ENCODE assay signal across 18 mouse cellular contexts in genomic region chr10:45366987-45367705, GRCm38 (mm10). TPM values are rescaled to one million over a fixed set of nuclear protein-coding genes. Genes with fewer than 3 reads are reported as not detected.
DNase-seq lines count a peak whose midpoint lies in the region; ATAC-seq and TF ChIP-seq lines count a peak whose summit lies in the region.
"Had no signal": no experiment of that assay in that cellular context is flagged by ENCODE, and none has a peak within 500 bp of the region (broad histone marks: within the 10 kb centered on the region; RNA-seq: fewer than 3 reads in every experiment).

No protein-coding gene starts in this region.

- no peaks in the 10 kb centered on the region for H3K9me3 ChIP-seq in forebrain, postnatal 0 days (ENCODE audit: low read length)
- no peaks in the 10 kb centered on the region for H3K9me3 ChIP-seq in forebrain, embryonic 16.5 days (ENCODE audit: control insufficient read depth, low read length)
- H3K9me3 ChIP-seq in ES-Bruce4 (replicated peaks; ENCODE audit: control insufficient read depth, insufficient read depth, low read length, poor library complexity, severe bottlenecking) = no peaks in the 10 kb centered on the region
- H3K9me3 ChIP-seq in midbrain, embryonic 12.5 days = no peaks in the 10 kb centered on the region
- H3K9me3 ChIP-seq: forebrain, embryonic 12.5 days had no signal

- no peak overlapping the region for H3K27ac ChIP-seq in forebrain, postnatal 0 days (ENCODE audit: low read depth, low read length)
- no peak overlapping the region for H3K27ac ChIP-seq in forebrain, embryonic 16.5 days (ENCODE audit: low read length)
- H3K27ac ChIP-seq in layer of hippocampus, adult 2 months = no peak overlapping the region
- H3K27ac ChIP-seq in ES-Bruce4 (ENCODE audit: insufficient read depth, low read length) = no peak overlapping the region
- H3K27ac ChIP-seq in midbrain, embryonic 12.5 days (replicated peaks) = 0 out of 2 replicates have a peak overlapping the region, but pooled peaks have one; percentile 15
- H3K27ac ChIP-seq: forebrain, embryonic 12.5 days had no signal

- no peak overlapping the region for H3K4me3 ChIP-seq in forebrain, postnatal 0 days (ENCODE audit: low read depth, low read length)
- H3K4me3 ChIP-seq in forebrain, embryonic 16.5 days (replicated peaks; ENCODE audit: low read length) = no peak overlapping the region
- H3K4me3 ChIP-seq in layer of hippocampus, adult 2 months = no peak overlapping the region
- no peak overlapping the region for H3K4me3 ChIP-seq in ES-Bruce4 (ENCODE audit: low read depth, low read length)
- H3K4me3 ChIP-seq in midbrain, embryonic 12.5 days = no peak overlapping the region
- H3K4me3 ChIP-seq: forebrain, embryonic 12.5 days had no signal

- H3K9ac ChIP-seq in forebrain, postnatal 0 days = no peak overlapping the region
- H3K9ac ChIP-seq in forebrain, embryonic 16.5 days (replicated peaks; ENCODE audit: low read depth, low read length) = no peak overlapping the region
- H3K9ac ChIP-seq in ES-Bruce4 (ENCODE audit: low read depth, poor library complexity, severe bottlenecking) = no peak overlapping the region
- H3K9ac ChIP-seq in midbrain, embryonic 12.5 days (replicated peaks) = no peak overlapping the region
- H3K9ac ChIP-seq: forebrain, embryonic 12.5 days had no signal

- no peak for TF ChIP-seq EP300 in ES-Bruce4 (IDR thresholded peaks at IDR 0.05; ENCODE audit: insufficient read depth, low read depth, low read length)

- no peaks in the 10 kb centered on the region for H3K36me3 ChIP-seq in forebrain, postnatal 0 days (ENCODE audit: insufficient read depth)
- H3K36me3 ChIP-seq in forebrain, embryonic 16.5 days (ENCODE audit: control insufficient read depth, insufficient read depth) = no peaks in the 10 kb centered on the region
- no peaks in the 10 kb centered on the region for H3K36me3 ChIP-seq in ES-Bruce4 (ENCODE audit: control insufficient read depth, insufficient read depth, low read length, poor library complexity, severe bottlenecking)
- no peaks in the 10 kb centered on the region for H3K36me3 ChIP-seq in midbrain, embryonic 12.5 days
- H3K36me3 ChIP-seq: forebrain, embryonic 12.5 days had no signal

- H3K4me2 ChIP-seq in forebrain, postnatal 0 days (ENCODE audit: low read depth) = no peak overlapping the region
- H3K4me2 ChIP-seq in forebrain, embryonic 16.5 days (ENCODE audit: low read length) = no peak overlapping the region
- no peak overlapping the region for H3K4me2 ChIP-seq in midbrain, embryonic 12.5 days (replicated peaks)
- H3K4me2 ChIP-seq: forebrain, embryonic 12.5 days had no signal

- H3K4me1 ChIP-seq in forebrain, postnatal 0 days (ENCODE audit: insufficient read depth) = no peaks in the 10 kb centered on the region
- peaks cover 8% of the 10 kb centered on the region for H3K4me1 ChIP-seq in forebrain, embryonic 16.5 days (replicated peaks; ENCODE audit: control insufficient read depth, insufficient read depth, low read length)
- no peaks in the 10 kb centered on the region for H3K4me1 ChIP-seq in ES-Bruce4 (ENCODE audit: control insufficient read depth, insufficient read depth, low read length)
- 0 out of 2 replicates have a peak, but pooled peaks cover 4% of the 10 kb centered on the region for H3K4me1 ChIP-seq in midbrain, embryonic 12.5 days

- 0 out of 2 replicates have a peak, but pooled peaks have one; percentile 23 for TF ChIP-seq CTCF in forebrain, postnatal 0 days (IDR thresholded peaks at IDR 0.05; ENCODE audit: low read depth)
- peak; percentile 33 for TF ChIP-seq CTCF in layer of hippocampus, adult 2 months (conservative IDR thresholded peaks at IDR 0.05)
- TF ChIP-seq CTCF in ES-Bruce4 (IDR thresholded peaks at IDR 0.05; ENCODE audit: low read depth, low read length) = peak; percentile 24

- 90% methylated on average over 17 of the region's 17 CpGs for WGBS in forebrain, postnatal 0 days
- 89% methylated on average over 17 of the region's 17 CpGs for WGBS in forebrain, embryonic 16.5 days
- 85% methylated on average over 17 of the region's 17 CpGs for WGBS in midbrain, embryonic 12.5 days

- no peaks in the 10 kb centered on the region for H3K27me3 ChIP-seq in forebrain, postnatal 0 days (ENCODE audit: insufficient read depth, low read length)
- no peaks in the 10 kb centered on the region for H3K27me3 ChIP-seq in forebrain, embryonic 16.5 days (replicated peaks; ENCODE audit: control insufficient read depth, insufficient read depth, low read length)
- H3K27me3 ChIP-seq in ES-Bruce4 (ENCODE audit: control insufficient read depth, insufficient read depth, low read length, poor library complexity, severe bottlenecking) = no peaks in the 10 kb centered on the region
- H3K27me3 ChIP-seq in midbrain, embryonic 12.5 days = no peaks in the 10 kb centered on the region
- H3K27me3 ChIP-seq: forebrain, embryonic 12.5 days had no signal

- no peak for ATAC-seq in forebrain, postnatal 0 days
- no peak for ATAC-seq in forebrain, embryonic 16.5 days
- ATAC-seq in midbrain, embryonic 12.5 days (ENCODE audit: low FRiP score, low read depth) = 0 out of 2 replicates have a peak, but pooled peaks have one; percentile 19
- ATAC-seq: Patski had no signal

- DNase-seq in forebrain, postnatal 0 days = no peak
- no peak for DNase-seq in layer of hippocampus, adult 2 months (ENCODE audit: low spot score in 2 of 2)
- DNase-seq in layer of hippocampus, postnatal 36 days = no peak
- DNase-seq in B cell, adult 2 months = no peak
- DNase-seq in spleen, postnatal 14 days (ENCODE audit: low spot score in 2 of 2) = no peak
- DNase-seq: cerebellum, adult 2 months; heart, postnatal 10 days; kidney, postnatal 14 days; thymus, postnatal 4 days had no signal

- TF ChIP-seq POLR2A in ES-Bruce4 (IDR thresholded peaks at IDR 0.05; ENCODE audit: insufficient read depth, low read length) = no peak

RNA-seq across cellular contexts. Expression of gene Bves, which starts 31.6 kb away (rescaled TPM):
- total RNA-seq in forebrain, postnatal 0 days (2014; rRNA removed) = 0.62 and 1.1 TPM in 2 replicates
- polyA plus RNA-seq in forebrain, postnatal 0 days (2015; fragmentation: Nextera tagmentation; extraction: Ambion mirVana) = 0.34 and 0.52 TPM in 2 replicates
- 0.33 and 0.73 TPM in 2 replicates for polyA plus RNA-seq in forebrain, embryonic 16.5 days (2015; fragmentation: Nextera tagmentation; extraction: Ambion mirVana)
- 1 to 10 TPM; 2.8 to 3.8 TPM for total RNA-seq in layer of hippocampus, adult 2 months (2021)
- total RNA-seq in layer of hippocampus, postnatal 36 days (2021) = 1 to 10 TPM; 3.4 to 4.0 TPM
- polyA plus RNA-seq in ES-Bruce4 (2011; ENCODE audit: insufficient read depth, insufficient read length, low read depth, missing spikeins) = 0.78 and 1.1 TPM in 2 replicates
- 1.5 and 1.7 TPM in 2 replicates for polyA plus RNA-seq in midbrain, embryonic 12.5 days (2016; fragmentation: Nextera tagmentation; extraction: Ambion mirVana)
- total RNA-seq: granulocyte monocyte progenitor cell, adult 5-6 weeks; monocyte, adult 5-6 weeks; neutrophil, adult 5-6 weeks had no signal
- polyA plus RNA-seq: liver, adult 2 months had no signal
